Mouse (Mus musculus) ovary, postnatal 14 days (tissue): ENCODE results near the gene Txnrd1.

Experiments
- DNase-seq: peaks from one replicate; pipeline ENCODE4 v3.0.0; 2022; ENCODE audit warnings: low spot score

Gene Txnrd1

GRCm38 (mm10) chr10:82918675-82919074 lies 84.9 kb downstream of the Txnrd1 start:
- no peak for DNase-seq

GRCm38 (mm10) chr10:82919404-82919980 lies 85.7 kb downstream of the Txnrd1 start:
- no peak for DNase-seq

GRCm38 (mm10) chr10:82923547-82923946 lies 89.8 kb downstream of the Txnrd1 start:
- DNase-seq = no peak

- no peak for DNase-seq
Observed at GRCm38 (mm10) chr10:82924750-82925149, 91.0 kb downstream of the Txnrd1 start.

GRCm38 (mm10) chr10:82925624-82926023 lies 91.9 kb downstream of the Txnrd1 start:
- no peak for DNase-seq

GRCm38 (mm10) chr10:82935018-82935633 lies 101.4 kb downstream of the Txnrd1 start:
- no peak for DNase-seq

- no peak for DNase-seq
Observed at GRCm38 (mm10) chr10:82935774-82936173, 102.0 kb downstream of the Txnrd1 start.
